Mouse (Mus musculus) adrenal gland, postnatal 4 days (tissue): Measurements from ENCODE around the gene Gm10762. TPM values are rescaled to one million over a fixed set of nuclear protein-coding genes. Genes with fewer than 3 reads are reported as not detected.

ENCODE experiments used
- microRNA-seq: library from miRNA; unstranded; fragments of <30 nt; microRNA quantifications from one replicate; pipeline ENCODE4 v1.2.0, GENCODE M21; 2021
- total RNA-seq, 2 experiments: library from RNA; stranded (reverse); gene quantifications; 2 replicates each; pipeline ENCODE4 v1.2.3; 2021

Gene Gm10762
- total RNA-seq, 2 experiments from 2014 or later, result 10.9 to 11.6 TPM

Small RNA genes within 50 kb of the gene (microRNA-seq; reads per million reads assigned to microRNA genes)
- gene Gm22859, result not detected

Other genes starting within 250 kb of the Gm10762 start
- gene Tmem87b, start 149.6 kb downstream of the Gm10762 start, total RNA-seq, result 10 to 100 TPM; 44.8 to 45.7 TPM
- 1 to 10 TPM; 5.3 to 6.0 TPM for gene Fbln7, start 104.7 kb downstream of the Gm10762 start, total RNA-seq
- gene Zc3h8, start 23.6 kb downstream of the Gm10762 start, total RNA-seq, result 1 to 10 TPM; 3.7 to 4.1 TPM
- gene Zc3h6, start 323 bp downstream of the Gm10762 start, total RNA-seq, result 10 to 100 TPM; 13.3 to 17.0 TPM
- gene Vinac1, start 80.4 kb upstream of the Gm10762 start, total RNA-seq, result under 1 TPM; 0.14 to 0.25 TPM
- gene Ttl, start 98.2 kb upstream of the Gm10762 start, total RNA-seq, result 10 to 100 TPM; 15.5 to 18.1 TPM
- gene Polr1b, start 133.3 kb upstream of the Gm10762 start, total RNA-seq, result 10 to 100 TPM; 24.3 to 29.1 TPM
- 10 to 100 TPM; 26.8 to 28.5 TPM for gene Chchd5, start 162.0 kb upstream of the Gm10762 start, total RNA-seq
- 10 to 100 TPM; 29.2 to 35.3 TPM for gene Slc20a1, start 231.0 kb upstream of the Gm10762 start, total RNA-seq